Mouse (Mus musculus) ES-Bruce4 (cell line): ENCODE results near the gene Acp7.
"Not testable (repeated sequence)": the region's sequence is repeated elsewhere in the genome, so short reads cannot be mapped to it uniquely, and the experiment has no call there.

Experiments
- CTCF ChIP-seq: IDR thresholded peaks from one replicate; pipeline ENCODE4 v1.8.1; 2011; ENCODE audit warnings: low read depth, low read length
- EP300 ChIP-seq: IDR thresholded peaks from 2 replicates; pipeline ENCODE4 v1.6.1; 2011; ENCODE audit warnings: low read depth, low read length; ENCODE audit not compliant: insufficient read depth
- POLR2A ChIP-seq: IDR thresholded peaks from one replicate; pipeline ENCODE4 v1.8.1; 2011; ENCODE audit warnings: low read length; ENCODE audit not compliant: insufficient read depth

GRCm38 (mm10) chr7:28672786-28673185, 41.7 kb upstream of the Acp7 start:
- not testable (repeated sequence) for TF ChIP-seq POLR2A, CTCF, EP300
